Mouse (Mus musculus): ENCODE data around the gene Gltpd2.

Gene Gltpd2

DNA sequence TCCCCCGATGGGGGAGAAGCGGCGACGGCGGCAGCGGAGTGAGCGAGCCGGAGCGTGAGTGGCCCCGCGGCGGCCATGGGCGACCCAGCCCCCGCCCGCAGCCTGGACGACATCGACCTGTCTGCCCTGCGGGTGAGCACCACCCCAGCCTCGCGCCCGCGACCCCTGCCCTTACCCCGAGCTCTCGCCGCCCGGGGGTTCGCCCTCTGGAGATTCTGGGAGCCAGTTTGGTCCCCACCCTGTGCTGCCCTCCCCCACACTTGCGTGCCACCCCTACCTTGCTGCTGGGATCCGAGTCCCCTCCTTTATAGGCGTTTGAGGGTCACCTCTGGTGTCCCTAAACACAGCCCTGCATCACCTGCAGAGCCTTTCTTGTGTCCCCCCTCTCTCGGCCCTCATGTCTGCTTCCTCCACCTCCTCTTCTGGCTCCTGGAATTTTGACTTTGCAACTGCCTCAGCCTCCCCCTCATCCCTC lies 44.0 kb downstream of the Gltpd2 start:
- no peak for DNase-seq (ENCODE audit: extremely low spot score, low read depth, low spot score)

- no peak for DNase-seq (ENCODE audit: extremely low spot score, low read depth, low spot score)
Observed at GRCm38 (mm10) chr11:70563470-70564275, 44.7 kb downstream of the Gltpd2 start.

- no peak for DNase-seq (ENCODE audit: extremely low spot score, low read depth, low spot score)
Observed at GRCm38 (mm10) chr11:70564276-70564873, 45.4 kb downstream of the Gltpd2 start.

DNA sequence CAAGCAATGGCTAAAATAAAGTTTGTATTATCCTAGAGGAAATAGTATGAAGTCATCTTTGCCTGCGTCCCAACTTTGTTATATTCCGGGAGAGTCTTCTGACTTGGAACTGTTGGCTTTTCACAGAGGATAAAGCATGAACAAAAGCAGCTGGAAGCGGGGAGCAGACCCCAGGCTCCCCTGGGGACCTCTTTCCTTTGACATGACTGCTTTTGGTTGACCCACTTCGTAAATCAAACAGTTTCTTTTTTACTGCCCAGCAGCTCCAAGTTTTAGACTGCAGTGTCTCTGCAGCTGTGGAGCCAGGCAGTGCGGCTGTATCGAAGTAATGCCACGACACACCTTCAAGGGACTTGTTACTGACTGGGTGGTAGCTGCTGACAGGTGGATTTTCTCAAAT lies 47.6 kb downstream of the Gltpd2 start:
- DNase-seq (ENCODE audit: extremely low spot score, low read depth, low spot score), result no peak
